Mouse (Mus musculus) CD4-positive helper T cell, adult 2 months (primary cell): ENCODE results near the gene Nfix.

Experiments used
- DNase-seq: peaks from one replicate; pipeline ENCODE4 v3.0.0-alpha.2; 2012; ENCODE audit warnings: low read depth, missing footprints, low spot score

Nfix gene

GRCm38 (mm10) chr8:84782680-84783079 lies 17.5 kb downstream of the Nfix start:
- no peak for DNase-seq

- no peak for DNase-seq
These were observed 18.2 kb downstream of the Nfix start for GRCm38 (mm10) chr8:84781686-84782505.

GRCm38 (mm10) chr8:84780949-84781680 lies 19.0 kb downstream of the Nfix start:
- no peak for DNase-seq

GRCm38 (mm10) chr8:84780225-84780555 lies 20.0 kb downstream of the Nfix start:
- no peak for DNase-seq

- no peak for DNase-seq
These were observed 20.5 kb downstream of the Nfix start for GRCm38 (mm10) chr8:84779519-84780224.

- no peak for DNase-seq
These were observed 21.3 kb downstream of the Nfix start for GRCm38 (mm10) chr8:84778638-84779380.

- DNase-seq = no peak
These were observed 22.1 kb downstream of the Nfix start for GRCm38 (mm10) chr8:84777899-84778637.

GRCm38 (mm10) chr8:84776569-84776968 lies 23.6 kb downstream of the Nfix start:
- no peak for DNase-seq

GRCm38 (mm10) chr8:84775621-84776113 lies 24.5 kb downstream of the Nfix start:
- no peak for DNase-seq

- DNase-seq = no peak
These were observed 25.0 kb downstream of the Nfix start for GRCm38 (mm10) chr8:84775105-84775591.

GRCm38 (mm10) chr8:84774473-84774911 lies 25.7 kb downstream of the Nfix start:
- DNase-seq = no peak

- no peak for DNase-seq
These were observed 26.3 kb downstream of the Nfix start for GRCm38 (mm10) chr8:84773833-84774232.

GRCm38 (mm10) chr8:84773304-84773703 lies 26.8 kb downstream of the Nfix start:
- DNase-seq = no peak

GRCm38 (mm10) chr8:84772628-84773027 lies 27.5 kb downstream of the Nfix start:
- DNase-seq = no peak

- DNase-seq = no peak
These were observed 28.2 kb downstream of the Nfix start for GRCm38 (mm10) chr8:84771941-84772378.

GRCm38 (mm10) chr8:84771000-84771687 lies 29.0 kb downstream of the Nfix start:
- no peak for DNase-seq

- no peak for DNase-seq
These were observed 29.8 kb downstream of the Nfix start for GRCm38 (mm10) chr8:84770100-84770953.

- no peak for DNase-seq
These were observed 30.8 kb downstream of the Nfix start for GRCm38 (mm10) chr8:84769324-84769723.
